Mouse (Mus musculus) CH12.LX (cell line): ENCODE results near the gene Sel1l.

ENCODE experiments used
- BHLHE40 ChIP-seq: IDR thresholded peaks from 2 replicates; pipeline ENCODE4 v1.6.1; 2011; ENCODE audit warnings: mild to moderate bottlenecking, low read depth, low read length, improper control_type of control experiment
- CTCF ChIP-seq, 2 experiments: IDR thresholded peaks in 1 of 2; conservative IDR thresholded peaks in 1 of 2; 2 replicates each; pipeline ENCODE4 v1.5.1; 2011 to 2012; ENCODE audit warnings: low read depth in 2 of 2, low read length in 2 of 2, improper control_type of control experiment in 1 of 2, inconsistent platforms in 1 of 2, mild to moderate bottlenecking in 1 of 2, moderate library complexity in 1 of 2
- EP300 ChIP-seq: IDR thresholded peaks from 2 replicates; pipeline ENCODE4 v1.6.1; 2011; ENCODE audit warnings: low read length, improper control_type of control experiment
- MAFK ChIP-seq: IDR thresholded peaks from 2 replicates; pipeline ENCODE4 v1.6.1; 2011; ENCODE audit warnings: low read length, improper control_type of control experiment; ENCODE audit not compliant: insufficient replicate concordance
- POLR2A ChIP-seq: IDR thresholded peaks from 2 replicates; pipeline ENCODE4 v1.6.1; 2011; ENCODE audit warnings: low read depth, mild to moderate bottlenecking, improper control_type of control experiment, low read length
- UBTF ChIP-seq: IDR thresholded peaks from 2 replicates; pipeline ENCODE4 v1.6.1; 2012; ENCODE audit warnings: low read depth, mild to moderate bottlenecking, inconsistent platforms, low read length, improper control_type of control experiment, moderate library complexity
- ZC3H11A ChIP-seq: IDR thresholded peaks from 2 replicates; pipeline ENCODE4 v1.6.1; 2012; ENCODE audit warnings: low read depth, mild to moderate bottlenecking, inconsistent platforms, low read length, improper control_type of control experiment

GRCm38 (mm10) chr12:91793266-91793665, 55.7 kb downstream of the Sel1l start:
- no peak for TF ChIP-seq BHLHE40
- TF ChIP-seq ZC3H11A = no peak
- no peak for TF ChIP-seq CTCF (conservative IDR thresholded peaks at IDR 0.05 in 1 of 2, IDR thresholded peaks at IDR 0.05 in 1 of 2; ENCODE audit: low read depth in 2 of 2, low read length in 2 of 2)
- TF ChIP-seq UBTF = no peak
- no peak for TF ChIP-seq EP300
- TF ChIP-seq POLR2A = no peak
- TF ChIP-seq MAFK = no peak
